Mouse (Mus musculus): Measurements from ENCODE around the gene Pla2g3. TPM values are rescaled to one million over a fixed set of nuclear protein-coding genes. Genes with fewer than 3 reads are reported as not detected.

Pla2g3 gene
- total and polyA plus RNA-seq, 3 experiments = not detected

GRCm38 (mm10) chr11:3509181-3510085 lies 21.3 kb downstream of the Pla2g3 start:
- Histone ChIP-seq H3K4me2 (ENCODE audit: insufficient read depth, low read depth, poor library complexity, severe bottlenecking) (no peak overlapping the region), H3K9ac (ENCODE audit: insufficient read depth, low read depth) (no peak overlapping the region), H3K9me3 (replicated peaks; ENCODE audit: low read length) (no peaks in the 10 kb centered on the region), H3K4me1 (ENCODE audit: control insufficient read depth in 1 of 2, insufficient read depth in 2 of 2) (peaks cover 2 to 6% of the 10 kb centered on the region in 2 experiments; a peak in 1 of 4 replicates), H3K36me3 (replicated peaks in 1 of 2; ENCODE audit: control insufficient read depth in 1 of 2, insufficient read depth in 1 of 2, low read length in 1 of 2) (no peaks in the 10 kb centered on the region), H3K27me3 (replicated peaks) (peaks cover 43% of the 10 kb centered on the region), H3K4me3 (replicated peaks in 1 of 3; ENCODE audit: low read depth in 2 of 3, low read length in 2 of 3, poor library complexity in 1 of 3) (no peak overlapping the region), H3K79me2 (replicated peaks; ENCODE audit: control insufficient read depth, extremely low read depth, insufficient read depth, poor library complexity, severe bottlenecking) (no peaks in the 10 kb centered on the region), H3K27ac (ENCODE audit: insufficient read depth, low read depth) (no peak overlapping the region)
- in situ Hi-C loops (cut with MboI; ENCODE audit: low pct_ligation_motif_present, low pct_unique_long_range_greater_than_20kb, low sequenced_read_pairs) (no loop called here), dilution Hi-C loops (cut with MboI; ENCODE audit: extremely low pct_ligation_motif_present, extremely low pct_unique_long_range_greater_than_20kb, low sequenced_read_pairs) (no loop called here)
- TF ChIP-seq MAFK (IDR thresholded peaks at IDR 0.05; ENCODE audit: insufficient replicate concordance, low read length) (no peak), PAX5 (IDR thresholded peaks at IDR 0.05; ENCODE audit: low read length) (no peak), TBP (conservative IDR thresholded peaks at IDR 0.05; ENCODE audit: low read depth, low read length) (no peak), MEF2A (IDR thresholded peaks at IDR 0.05; ENCODE audit: borderline replicate concordance, low read depth, low read length) (no peak), CTCF (conservative IDR thresholded peaks at IDR 0.05 in 1 of 2, IDR thresholded peaks at IDR 0.05 in 1 of 2; ENCODE audit: low read depth in 2 of 2, low read length in 2 of 2) (no peak), USF1 (IDR thresholded peaks at IDR 0.05; ENCODE audit: low read depth, low read length) (no peak), UBTF (IDR thresholded peaks at IDR 0.05; ENCODE audit: low read depth, low read length) (no peak), ZC3H11A (IDR thresholded peaks at IDR 0.05; ENCODE audit: low read depth, low read length) (no peak), POLR2A (IDR thresholded peaks at IDR 0.05; ENCODE audit: low read depth, low read length) (no peak), SMC3 (IDR thresholded peaks at IDR 0.05; ENCODE audit: low read depth, low read length) (no peak), GABPA (IDR thresholded peaks at IDR 0.05; ENCODE audit: insufficient replicate concordance, low read depth, low read length) (no peak), IRF4 (IDR thresholded peaks at IDR 0.05; ENCODE audit: low read depth, low read length) (no peak), NRF1 (IDR thresholded peaks at IDR 0.05; ENCODE audit: low read depth, low read length) (no peak), RCOR1 (conservative IDR thresholded peaks at IDR 0.05; ENCODE audit: low read depth, low read length) (no peak), BHLHE40 (IDR thresholded peaks at IDR 0.05; ENCODE audit: low read depth, low read length) (no peak), MXI1 (IDR thresholded peaks at IDR 0.05; ENCODE audit: low read depth, low read length) (no peak), POLR2AphosphoS2 (IDR thresholded peaks at IDR 0.05; ENCODE audit: low read depth, low read length) (no peak), ZKSCAN1 (IDR thresholded peaks at IDR 0.05; ENCODE audit: borderline replicate concordance, low read depth, low read length) (no peak), MAX (IDR thresholded peaks at IDR 0.05; ENCODE audit: low read length) (no peak), ELF1 (IDR thresholded peaks at IDR 0.05; ENCODE audit: low read depth, low read length) (no peak)
- no peak for DNase-seq (ENCODE audit: extremely low read depth)

- Histone ChIP-seq H3K27me3 (replicated peaks) (peaks cover 38% of the 10 kb centered on the region), H3K4me3 (replicated peaks in 1 of 3; ENCODE audit: low read depth in 2 of 3, low read length in 2 of 3, poor library complexity in 1 of 3) (no peak overlapping the region), H3K79me2 (replicated peaks; ENCODE audit: control insufficient read depth, extremely low read depth, insufficient read depth, poor library complexity, severe bottlenecking) (no peaks in the 10 kb centered on the region), H3K36me3 (replicated peaks in 1 of 2; ENCODE audit: control insufficient read depth in 1 of 2, insufficient read depth in 1 of 2, low read length in 1 of 2) (no peaks in the 10 kb centered on the region), H3K9me3 (replicated peaks; ENCODE audit: low read length) (no peaks in the 10 kb centered on the region), H3K4me1 (ENCODE audit: control insufficient read depth in 1 of 2, insufficient read depth in 2 of 2) (peaks cover 6 to 8% of the 10 kb centered on the region in 2 experiments; a peak in 2 of 4 replicates), H3K4me2 (ENCODE audit: insufficient read depth, low read depth, poor library complexity, severe bottlenecking) (no peak overlapping the region), H3K9ac (ENCODE audit: insufficient read depth, low read depth) (no peak overlapping the region), H3K27ac (ENCODE audit: insufficient read depth, low read depth) (no peak overlapping the region)
- dilution Hi-C loops (cut with MboI; ENCODE audit: extremely low pct_ligation_motif_present, extremely low pct_unique_long_range_greater_than_20kb, low sequenced_read_pairs) = no loop called here
- TF ChIP-seq JUN (IDR thresholded peaks at IDR 0.05; ENCODE audit: insufficient read depth, low read depth, low read length) = no peak
- in situ Hi-C loops (cut with MboI; ENCODE audit: low pct_ligation_motif_present, low pct_unique_long_range_greater_than_20kb, low sequenced_read_pairs) = no loop called here
- DNase-seq (ENCODE audit: extremely low read depth) = no peak
Observed at GRCm38 (mm10) chr11:3510321-3510720, 22.2 kb downstream of the Pla2g3 start.
